Mouse (Mus musculus): ENCODE measurements around the gene Scgb3a1.

DNA sequence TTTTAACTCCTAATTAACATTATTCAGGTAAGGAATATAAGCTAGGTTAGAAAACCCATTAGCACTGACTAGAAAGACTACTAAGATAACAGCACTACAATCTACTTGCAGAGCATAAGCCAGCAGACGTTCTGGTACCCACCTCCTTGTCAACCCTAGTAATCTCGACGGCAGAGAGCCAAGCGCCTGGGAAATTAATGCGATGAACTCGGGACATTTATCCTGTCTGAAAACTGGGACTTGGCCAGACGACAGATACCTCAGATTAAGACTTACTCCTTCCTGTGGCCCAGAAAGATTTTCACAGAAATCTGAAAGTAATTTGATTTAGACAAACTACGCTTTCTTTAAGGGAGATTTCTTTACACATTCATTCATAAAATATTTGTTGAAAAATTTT, 41.4 kb downstream of the Scgb3a1 start:
- TF ChIP-seq CTCF (IDR thresholded peaks at IDR 0.05; ENCODE audit: low read depth): no peak
- TF ChIP-seq EP300 (optimal IDR thresholded peaks at IDR 0.05): no peak

Data from stomach, postnatal 0 days (tissue).